Mouse (Mus musculus) limb, embryonic 11.5 days (tissue): ENCODE results near the gene Hoxb9. TPM values are rescaled to one million over a fixed set of nuclear protein-coding genes. Genes with fewer than 3 reads are reported as not detected.

Experiments used
- ATAC-seq: fragments of 200-750 bp; cut with Nextera tagmentation; 2 replicates; pipeline ENCODE4 v1.8.0; 2017; ENCODE audit warnings: low read depth; ENCODE audit not compliant: insufficient number of reproducible peaks, low FRiP score, low TSS enrichment
- DNase-seq: peaks from one replicate; pipeline ENCODE4 v3.0.0-alpha.2; 2015; ENCODE audit warnings: low spot score
- H3K27ac ChIP-seq: fragments of 300-500 bp; sonication (generic); replicated peaks from 2 replicates; pipeline ENCODE4 v1.5.1; 2014; ENCODE audit warnings: low read depth, mild to moderate bottlenecking, low read length
- H3K27me3 ChIP-seq: fragments of 300-500 bp; sonication (generic); 2 replicates; pipeline ENCODE4 v1.6.1; 2014; ENCODE audit warnings: mild to moderate bottlenecking, low read length, mixed read lengths; ENCODE audit not compliant: control insufficient read depth, insufficient read depth
- H3K36me3 ChIP-seq: fragments of 300-500 bp; sonication (generic); 2 replicates; pipeline ENCODE4 v1.6.1; 2014; ENCODE audit warnings: mild to moderate bottlenecking, low read length, moderate library complexity, mixed read lengths; ENCODE audit not compliant: control insufficient read depth, insufficient read depth
- H3K4me1 ChIP-seq: fragments of 300-500 bp; sonication (generic); 2 replicates; pipeline ENCODE4 v1.6.1; 2014; ENCODE audit warnings: low read length, mixed read lengths; ENCODE audit not compliant: control insufficient read depth, insufficient read depth
- H3K4me2 ChIP-seq: fragments of 300-500 bp; sonication (generic); 2 replicates; pipeline ENCODE4 v1.6.1; 2014; ENCODE audit warnings: low read depth, mild to moderate bottlenecking, moderate library complexity; ENCODE audit not compliant: severe bottlenecking
- H3K4me3 ChIP-seq: fragments of 300-500 bp; sonication (generic); 2 replicates; pipeline ENCODE4 v1.5.1; 2014; ENCODE audit warnings: low read depth, low read length
- H3K9ac ChIP-seq: fragments of 300-500 bp; sonication (generic); 2 replicates; pipeline ENCODE4 v1.6.1; 2014; ENCODE audit warnings: mild to moderate bottlenecking, low read length
- H3K9me3 ChIP-seq: fragments of 300-500 bp; sonication (generic); 2 replicates; pipeline ENCODE4 v1.6.1; 2016; ENCODE audit warnings: low read length; ENCODE audit not compliant: control insufficient read depth
- WGBS: fragments of 180-500 bp; shearing (Covaris S2); extraction: QIAGEN DNeasy Blood & Tissue Kit; methylation state at CpG from one replicate; pipeline ENCODE4 v1.1.7; 2014; 5-methylcytosine and 5-hydroxymethylcytosine counted together
- polyA plus RNA-seq: library from polyadenylated mRNA; unstranded; fragments of >200 nt; fragmentation: Nextera tagmentation; extraction: Ambion mirVana; gene quantifications from 2 replicates; pipeline ENCODE4 v1.2.1, GENCODE M21; 2014

Gene Hoxb9
- polyA plus RNA-seq, 1 experiment from 2014 or later = 1.8 TPM

GRCm38 (mm10) chr11:96279421-96280233, 8.4 kb downstream of the Hoxb9 start:
- Histone ChIP-seq H3K27ac (no peak overlapping the region), H3K9me3 (no peaks in the 10 kb centered on the region), H3K27me3 (peaks cover 85% of the 10 kb centered on the region), H3K4me1 (peaks cover 12% of the 10 kb centered on the region; the same call in 1 of the 2 replicates), H3K36me3 (no peaks in the 10 kb centered on the region), H3K4me3 (no peak overlapping the region), H3K4me2 (no peak overlapping the region), H3K9ac (no peak overlapping the region)
- 2% methylated on average over 31 of the region's 31 CpGs for WGBS
- ATAC-seq (no peak), DNase-seq (no peak)

- H3K4me1 ChIP-seq = peaks cover 13% of the 10 kb centered on the region; the same call in 1 of the 2 replicates
- DNase-seq = no peak
- H3K27me3 ChIP-seq = peaks cover 79% of the 10 kb centered on the region
- H3K4me3 ChIP-seq = no peak overlapping the region
- no peak overlapping the region for H3K4me2 ChIP-seq
- 7% methylated on average over 8 of the region's 8 CpGs for WGBS
- no peaks in the 10 kb centered on the region for H3K9me3 ChIP-seq
- ATAC-seq = no peak
- no peak overlapping the region for H3K27ac ChIP-seq
- no peaks in the 10 kb centered on the region for H3K36me3 ChIP-seq
- no peak overlapping the region for H3K9ac ChIP-seq
Observed at GRCm38 (mm10) chr11:96280399-96281378, 9.4 kb downstream of the Hoxb9 start.

GRCm38 (mm10) chr11:96281396-96281795, 10.1 kb downstream of the Hoxb9 start:
- no peak overlapping the region for H3K4me2 ChIP-seq
- WGBS = under 1% methylated on average over 18 of the region's 18 CpGs
- H3K4me1 ChIP-seq = peaks cover 15% of the 10 kb centered on the region; the same call in 1 of the 2 replicates
- no peaks in the 10 kb centered on the region for H3K36me3 ChIP-seq
- peak; percentile 67 for DNase-seq
- no peak overlapping the region for H3K27ac ChIP-seq
- no peak for ATAC-seq
- no peak overlapping the region for H3K9ac ChIP-seq
- no peaks in the 10 kb centered on the region for H3K9me3 ChIP-seq
- peaks cover 79% of the 10 kb centered on the region for H3K27me3 ChIP-seq
- H3K4me3 ChIP-seq = no peak overlapping the region

DNA sequence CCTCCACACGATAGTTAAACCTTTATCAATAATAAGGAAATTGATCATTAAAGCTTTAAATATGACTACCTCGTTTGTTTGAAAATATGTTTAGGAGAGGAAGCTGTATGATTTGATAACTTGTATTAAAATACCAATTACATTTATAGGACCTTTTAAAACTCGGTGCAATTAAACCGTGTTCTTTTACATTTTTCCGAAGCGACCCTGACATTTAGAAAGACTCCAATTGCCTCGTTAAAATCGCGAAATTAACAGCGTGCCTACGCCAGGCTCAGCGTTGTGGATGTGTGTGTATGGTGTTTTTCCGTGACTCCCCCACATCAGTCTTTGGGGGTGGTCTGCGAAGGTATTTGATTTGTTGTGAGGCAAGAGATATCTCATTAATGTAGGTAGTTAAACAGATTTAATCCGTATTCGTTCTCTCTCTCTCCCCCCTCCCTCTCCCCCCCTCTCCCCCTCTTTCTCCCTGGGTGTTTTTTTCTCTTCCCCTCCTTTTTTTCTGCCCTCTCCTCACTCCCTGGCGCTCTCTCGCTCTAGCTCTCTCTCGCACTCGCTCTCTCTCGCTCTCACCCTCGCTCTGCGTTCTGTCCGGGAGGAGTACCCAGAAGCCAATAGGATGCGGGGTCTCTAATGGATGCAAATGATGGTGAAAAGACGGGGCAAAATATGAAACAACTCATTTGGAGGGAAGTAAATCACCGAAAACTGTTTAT, 10.8 kb downstream of the Hoxb9 start, which contains the start of gene Hoxb8:
TSS of gene Hoxb8 (plus strand) at position 51 of the 716 bp plus-strand sequence.
- H3K9ac ChIP-seq = no peak within 1 kb of the TSS
- H3K9me3 ChIP-seq = no peaks in the 10 kb centered on the region
- no peaks in the 10 kb centered on the region for H3K36me3 ChIP-seq
- H3K4me3 ChIP-seq = peak within 1 kb of the TSS; percentile 18
- peaks cover 79% of the 10 kb centered on the region for H3K27me3 ChIP-seq
- under 1% methylated on average over 27 of the region's 27 CpGs for WGBS
- peaks cover 15% of the 10 kb centered on the region; the same call in 1 of the 2 replicates for H3K4me1 ChIP-seq
- no peak within 1 kb of the TSS for H3K27ac ChIP-seq
- H3K4me2 ChIP-seq = peak within 1 kb of the TSS; percentile 64
- ATAC-seq = no peak
- no peak for DNase-seq

DNA sequence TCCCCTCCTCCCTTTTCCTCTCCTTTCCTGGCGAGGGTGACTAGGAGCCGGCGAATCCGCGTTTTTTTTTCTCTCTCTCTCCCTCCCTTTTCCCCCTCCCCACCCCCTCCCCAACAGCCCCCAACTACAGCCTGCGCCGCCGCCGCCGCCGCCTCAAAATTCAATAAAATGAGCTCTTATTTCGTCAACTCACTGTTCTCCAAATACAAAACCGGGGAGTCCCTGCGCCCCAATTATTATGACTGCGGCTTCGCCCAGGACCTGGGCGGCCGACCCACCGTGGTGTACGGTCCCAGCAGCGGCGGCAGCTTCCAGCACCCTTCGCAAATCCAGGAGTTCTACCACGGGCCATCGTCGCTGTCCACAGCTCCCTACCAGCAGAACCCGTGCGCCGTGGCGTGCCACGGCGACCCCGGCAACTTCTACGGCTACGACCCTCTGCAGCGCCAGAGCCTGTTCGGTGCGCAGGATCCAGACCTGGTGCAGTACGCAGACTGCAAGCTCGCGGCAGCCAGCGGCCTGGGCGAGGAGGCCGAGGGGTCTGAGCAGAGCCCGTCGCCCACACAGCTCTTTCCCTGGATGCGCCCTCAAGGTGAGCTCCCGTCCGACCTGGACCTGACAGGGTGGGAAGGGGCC, 11.7 kb downstream of the Hoxb9 start:
- under 1% methylated on average over 49 of the region's 49 CpGs for WGBS
- Histone ChIP-seq H3K36me3 (no peaks in the 10 kb centered on the region), H3K4me2 (peak overlapping the region; percentile 64), H3K27me3 (peaks cover 80% of the 10 kb centered on the region), H3K9me3 (no peaks in the 10 kb centered on the region), H3K4me1 (peaks cover 17% of the 10 kb centered on the region; the same call in 1 of the 2 replicates), H3K4me3 (peak overlapping the region; percentile 18), H3K9ac (peak overlapping the region; percentile 23; the same call in 1 of the 2 replicates), H3K27ac (no peak overlapping the region)
- no peak for ATAC-seq
- peak; percentile 81 for DNase-seq

GRCm38 (mm10) chr11:96284041-96284749, 12.9 kb downstream of the Hoxb9 start:
- peak overlapping the region; percentile 22; the same call in 1 of the 2 replicates for H3K27ac ChIP-seq
- no peaks in the 10 kb centered on the region for H3K9me3 ChIP-seq
- H3K4me3 ChIP-seq = peak overlapping the region; percentile 31
- peaks cover 81% of the 10 kb centered on the region for H3K27me3 ChIP-seq
- H3K4me2 ChIP-seq = peak overlapping the region; percentile 64
- DNase-seq (no peak), ATAC-seq (no peak)
- H3K36me3 ChIP-seq = no peaks in the 10 kb centered on the region
- WGBS = under 1% methylated on average over 49 of the region's 49 CpGs
- peaks cover 17% of the 10 kb centered on the region; the same call in 1 of the 2 replicates for H3K4me1 ChIP-seq
- peak overlapping the region; percentile 56 for H3K9ac ChIP-seq
